Mouse (Mus musculus) gastrocnemius, adult 2 months (tissue): Measurements from ENCODE around the gene 1110004F10Rik. TPM values are rescaled to one million over a fixed set of nuclear protein-coding genes. Genes with fewer than 3 reads are reported as not detected.
A peak's percentile ranks its signal among the peaks of the same experiment; 100 is the strongest.

Source experiments
- DNase-seq: peaks from one replicate; pipeline ENCODE4 v3.0.0; 2022
- H3K27ac ChIP-seq: fragments of 200-600 bp; 2 replicates; pipeline ENCODE4 v1.8.1; 2022; ENCODE audit warnings: mild to moderate bottlenecking
- H3K4me3 ChIP-seq: fragments of 200-600 bp; 2 replicates; pipeline ENCODE4 v1.8.1; 2022; ENCODE audit warnings: mild to moderate bottlenecking, moderate library complexity
- CTCF ChIP-seq: fragments of 200-600 bp; IDR thresholded peaks from 2 replicates; pipeline ENCODE4 v1.8.1; 2022; ENCODE audit warnings: antibody characterized with exemption, mild to moderate bottlenecking, moderate library complexity
- intact Hi-C: fragments of 180-260 bp; cut with DNase I; formaldehyde crosslinking; loops from one replicate; pipeline ENCODE4 v1.15.1; 2025
- long read RNA-seq, 2 experiments: library from polyadenylated mRNA; stranded (forward); transcript quantifications; one replicate each; pipeline ENCODE4 v2.0.0; 2021
- total RNA-seq, 2 experiments: library from RNA; stranded (reverse); gene quantifications; 2 replicates each; pipeline ENCODE4 v1.2.3; 2021

The 1110004F10Rik gene
- 10 to 100 TPM; 43.5 to 48.3 TPM for total RNA-seq
- long read RNA-seq, experiment 1, transcript 1110004F10Rik-201 (5 exons, 1,479 nt) = major isoform, 88 of 99 reads
- long read RNA-seq, experiment 1, partial matches to known transcripts = 4 of 99 reads
- long read RNA-seq, experiment 1, other reads (novel, unspliced or antisense) = 4 of 99 reads
- long read RNA-seq, experiment 2, transcript 1110004F10Rik-201 (5 exons, 1,479 nt) = major isoform, 100 of 107 reads
- long read RNA-seq, experiment 2, partial matches to known transcripts = 4 of 107 reads
- long read RNA-seq, experiment 2, other reads (novel, unspliced or antisense) = 1 of 107 reads

DNA sequence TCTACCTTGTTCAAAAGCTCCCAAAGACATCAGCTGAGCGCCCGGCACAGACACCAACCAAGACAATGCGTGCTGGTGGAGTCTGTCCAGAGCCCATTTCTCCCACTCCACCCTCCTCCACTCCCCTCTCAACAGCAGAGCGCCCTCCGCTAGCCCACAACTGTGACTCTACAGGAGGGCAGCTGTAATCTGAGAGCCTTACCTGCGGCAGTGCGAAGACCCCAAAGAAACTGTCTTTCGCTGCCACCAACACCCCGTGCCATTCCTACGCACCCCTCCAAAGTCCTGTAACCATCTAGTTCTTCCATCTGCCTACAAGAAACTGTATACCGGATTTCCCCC lies at the start of gene 1110004F10Rik:
Gene 1110004F10Rik, plus strand, starts transcription at position 202 of the 342 bp plus-strand sequence.
- peak; percentile 28 for DNase-seq
- Histone ChIP-seq H3K4me3 (peak within 1 kb of the TSS; percentile 82), H3K27ac (peak within 1 kb of the TSS; percentile 89)
- intact Hi-C loops = loop anchor here (2.0 to 10.0 kb wide), 3 partner anchors 494 to 1164 kb away; no protein-coding TSS in a partner anchor
- TF ChIP-seq CTCF = no peak

DNA sequence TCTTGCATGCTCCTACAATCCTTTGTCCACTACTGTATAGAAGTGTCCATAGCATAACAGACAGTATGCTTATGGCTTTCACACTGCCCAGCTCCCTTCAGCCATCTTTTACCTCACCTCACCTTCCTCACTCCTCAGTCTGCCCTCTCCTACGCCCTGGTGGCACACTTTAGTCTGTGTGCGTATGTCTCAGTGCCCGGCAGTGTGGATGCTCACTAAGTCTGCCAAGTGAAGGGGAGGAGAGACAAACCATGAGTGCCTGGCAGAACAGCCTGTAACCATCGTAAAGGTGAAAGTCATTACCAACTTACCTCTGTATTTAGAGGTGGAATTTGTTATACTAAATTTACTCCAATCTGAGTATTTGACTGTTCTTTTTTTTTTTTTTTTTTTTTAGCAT lies 36.5 kb upstream of the 1110004F10Rik start:
- H3K27ac ChIP-seq = no peak overlapping the region
- intact Hi-C loops = no loop called here
- no peak overlapping the region for H3K4me3 ChIP-seq
- DNase-seq = peak; percentile 61
- no peak for TF ChIP-seq CTCF

DNA sequence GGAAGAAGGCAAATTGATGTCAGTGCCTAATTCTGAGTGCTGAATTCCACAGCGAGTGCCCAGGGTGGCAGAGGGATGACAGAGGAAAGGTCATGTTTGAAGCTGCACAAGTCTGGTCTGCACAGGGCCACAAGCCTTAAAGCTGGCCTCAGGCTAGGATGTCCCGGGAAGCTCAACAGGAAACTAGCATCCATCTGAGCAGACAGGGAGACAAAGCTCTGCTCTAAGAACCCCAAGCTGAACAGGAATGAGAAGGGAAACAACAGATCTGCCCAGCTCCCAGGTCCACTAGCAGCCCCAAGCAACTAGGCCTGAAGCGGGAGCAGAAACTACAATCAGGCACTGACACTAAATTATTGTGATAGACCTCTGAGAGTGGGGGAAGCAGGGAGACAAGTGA lies 9.2 kb upstream of the 1110004F10Rik start:
- intact Hi-C loops = loop anchor here (2.0 to 10.0 kb wide), 6 partner anchors 223 to 1155 kb away; no protein-coding TSS in a partner anchor
- no peak for TF ChIP-seq CTCF
- Histone ChIP-seq H3K27ac (peak overlapping the region; percentile 98), H3K4me3 (peak overlapping the region; percentile 80)
- DNase-seq = peak; percentile 40

DNA sequence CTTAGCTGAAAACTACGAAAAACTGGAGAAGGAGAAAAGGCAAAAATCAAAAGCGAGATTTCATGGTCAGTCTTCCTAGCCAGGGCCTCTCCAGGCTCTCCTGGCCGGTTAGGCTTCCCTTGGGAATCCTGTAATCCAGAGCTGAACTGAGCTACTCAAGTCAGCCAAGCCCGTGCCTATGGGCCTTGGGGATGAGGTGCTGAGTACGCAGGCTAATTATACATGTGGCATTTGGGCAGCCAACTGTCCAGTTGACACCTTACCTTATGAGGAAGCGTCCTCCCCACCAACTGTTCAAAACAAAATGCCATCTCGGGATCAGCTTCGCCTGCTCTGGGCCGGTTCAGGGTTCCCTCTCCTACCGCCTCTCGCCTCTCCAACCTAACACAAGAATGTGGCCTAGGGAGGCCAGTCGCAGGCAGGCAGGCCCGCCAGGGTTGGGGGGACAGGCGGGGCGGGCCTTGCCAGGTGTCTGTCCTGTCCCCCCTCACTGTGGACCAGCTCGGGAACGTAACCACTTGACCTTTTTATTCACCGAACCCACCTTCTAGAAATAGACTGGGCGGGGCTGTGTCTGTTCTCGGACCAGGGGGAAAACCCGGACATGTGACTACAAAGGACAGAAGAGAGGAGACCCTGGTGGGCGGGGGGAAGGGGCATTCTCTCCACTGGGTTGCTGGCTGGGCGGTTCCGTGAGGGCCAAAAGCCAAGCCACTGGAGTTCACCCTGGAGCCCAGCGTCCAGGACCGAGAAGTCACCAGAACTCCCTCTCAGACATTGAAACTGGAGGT lies 8.4 kb upstream of the 1110004F10Rik start:
- Histone ChIP-seq H3K4me3 (peak overlapping the region; percentile 80), H3K27ac (peak overlapping the region; percentile 98)
- peak; percentile 88 for DNase-seq
- intact Hi-C loops = loop anchor here (2.0 to 10.0 kb wide), 6 partner anchors 223 to 1156 kb away; no protein-coding TSS in a partner anchor
- TF ChIP-seq CTCF = no peak

DNA sequence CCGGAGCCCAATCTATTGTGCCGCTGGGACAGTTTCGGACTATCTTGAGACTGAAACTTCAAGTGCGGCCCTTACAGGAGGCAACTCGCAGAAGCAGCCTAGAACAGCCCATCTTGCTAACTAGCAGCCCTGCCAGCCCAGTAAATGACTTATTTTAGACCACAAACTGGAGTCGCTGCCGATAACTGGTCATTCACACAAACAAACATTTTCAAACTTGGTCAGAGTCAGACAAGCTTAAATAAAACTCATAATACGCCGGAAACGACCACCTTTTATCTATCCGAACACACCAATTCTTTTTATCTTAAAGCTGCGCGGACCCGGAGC lies 7.8 kb upstream of the 1110004F10Rik start:
- intact Hi-C loops = loop anchor here (2.0 to 10.0 kb wide), 6 partner anchors 224 to 1157 kb away; no protein-coding TSS in a partner anchor
- no peak for TF ChIP-seq CTCF
- Histone ChIP-seq H3K4me3 (peak overlapping the region; percentile 80), H3K27ac (peak overlapping the region; percentile 98)
- DNase-seq = no peak

DNA sequence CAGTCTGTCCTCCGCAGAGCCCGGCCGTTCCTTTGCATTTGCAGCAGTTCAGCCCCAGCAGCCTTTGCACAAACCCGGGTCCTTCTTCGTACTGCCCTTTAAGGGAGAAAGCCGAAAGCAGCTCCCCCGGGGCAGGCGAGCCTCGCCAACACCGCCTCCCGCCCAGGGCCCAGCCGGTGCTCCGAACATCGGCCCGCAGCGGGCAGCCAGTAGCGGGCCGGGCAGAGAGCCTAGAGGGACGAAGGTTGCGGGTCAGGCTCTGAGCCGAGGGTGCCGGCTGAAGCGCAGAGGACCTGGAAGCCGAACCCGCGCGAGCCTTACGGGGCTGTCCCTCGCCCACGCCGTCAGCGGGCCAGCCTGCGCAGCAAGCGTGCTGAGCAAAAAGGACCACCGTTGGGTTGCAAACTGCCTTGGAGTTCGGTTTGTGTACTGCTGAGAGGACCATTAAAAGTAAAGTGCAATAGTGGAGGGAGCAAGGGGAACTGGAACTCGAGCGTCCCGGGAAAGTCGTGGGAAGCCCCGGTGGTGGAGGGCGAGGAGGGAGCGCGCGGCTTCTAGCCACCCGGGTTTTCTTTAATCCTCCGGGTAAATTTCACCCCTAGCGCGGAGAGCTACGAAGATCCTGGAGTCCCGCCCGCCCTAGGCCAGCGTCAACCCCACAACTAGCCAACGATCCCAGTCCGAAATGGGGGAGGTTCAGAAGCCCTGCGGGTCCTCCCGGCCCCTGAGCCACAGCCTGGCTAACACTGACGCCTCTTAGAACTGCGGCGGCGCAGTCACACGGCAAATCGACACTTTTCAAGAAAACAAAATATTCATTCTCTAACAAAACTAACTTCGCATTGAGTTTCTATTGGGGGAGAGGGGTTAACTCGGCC lies 7.2 kb upstream of the 1110004F10Rik start:
- Histone ChIP-seq H3K27ac (peak overlapping the region; percentile 98), H3K4me3 (peak overlapping the region; percentile 80)
- no peak for TF ChIP-seq CTCF
- DNase-seq = peak; percentile 90
- intact Hi-C loops = loop anchor here (2.0 to 10.0 kb wide), 6 partner anchors 225 to 1157 kb away; no protein-coding TSS in a partner anchor

DNA sequence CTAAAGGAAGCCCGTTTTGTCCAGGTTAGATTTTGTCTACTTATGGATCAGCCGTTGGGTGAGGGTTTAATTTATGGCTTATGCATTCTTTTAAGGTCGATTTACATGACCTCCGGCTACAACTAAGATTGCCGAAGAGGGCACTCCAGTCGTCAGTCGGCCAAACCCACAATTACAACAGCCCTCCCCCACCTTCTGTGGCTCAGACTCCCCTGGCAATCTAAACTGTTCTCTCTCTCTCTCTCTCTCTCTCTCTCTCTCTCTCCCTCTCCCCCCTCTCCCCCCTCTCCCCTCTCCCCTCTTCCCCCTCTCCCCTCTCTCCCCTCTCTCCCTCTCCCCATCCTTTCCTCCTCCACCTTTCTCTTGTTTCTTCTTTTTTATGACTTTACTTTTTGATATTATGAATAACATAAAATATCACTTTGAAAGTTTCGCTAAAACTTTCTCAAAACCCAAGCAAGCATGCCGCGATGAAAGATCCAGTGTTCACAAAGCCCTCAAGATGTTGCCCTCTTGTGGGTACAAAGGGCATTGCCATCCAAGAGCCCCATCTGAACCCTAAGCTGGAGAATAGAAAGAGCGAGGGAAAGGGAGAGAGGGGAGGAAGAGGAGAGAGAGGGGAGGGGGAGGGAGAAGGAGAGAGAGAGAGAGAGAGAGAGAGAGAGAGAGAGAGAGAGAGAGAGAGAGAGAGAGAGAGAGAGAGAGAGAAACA lies 6.4 kb upstream of the 1110004F10Rik start:
- peak; percentile 76 for DNase-seq
- intact Hi-C loops = loop anchor here (5.0 to 10.0 kb wide), 5 partner anchors 225 to 1158 kb away; no protein-coding TSS in a partner anchor
- TF ChIP-seq CTCF = peak; percentile 76
- peak overlapping the region; percentile 98 for H3K27ac ChIP-seq
- peak overlapping the region; percentile 80 for H3K4me3 ChIP-seq

DNA sequence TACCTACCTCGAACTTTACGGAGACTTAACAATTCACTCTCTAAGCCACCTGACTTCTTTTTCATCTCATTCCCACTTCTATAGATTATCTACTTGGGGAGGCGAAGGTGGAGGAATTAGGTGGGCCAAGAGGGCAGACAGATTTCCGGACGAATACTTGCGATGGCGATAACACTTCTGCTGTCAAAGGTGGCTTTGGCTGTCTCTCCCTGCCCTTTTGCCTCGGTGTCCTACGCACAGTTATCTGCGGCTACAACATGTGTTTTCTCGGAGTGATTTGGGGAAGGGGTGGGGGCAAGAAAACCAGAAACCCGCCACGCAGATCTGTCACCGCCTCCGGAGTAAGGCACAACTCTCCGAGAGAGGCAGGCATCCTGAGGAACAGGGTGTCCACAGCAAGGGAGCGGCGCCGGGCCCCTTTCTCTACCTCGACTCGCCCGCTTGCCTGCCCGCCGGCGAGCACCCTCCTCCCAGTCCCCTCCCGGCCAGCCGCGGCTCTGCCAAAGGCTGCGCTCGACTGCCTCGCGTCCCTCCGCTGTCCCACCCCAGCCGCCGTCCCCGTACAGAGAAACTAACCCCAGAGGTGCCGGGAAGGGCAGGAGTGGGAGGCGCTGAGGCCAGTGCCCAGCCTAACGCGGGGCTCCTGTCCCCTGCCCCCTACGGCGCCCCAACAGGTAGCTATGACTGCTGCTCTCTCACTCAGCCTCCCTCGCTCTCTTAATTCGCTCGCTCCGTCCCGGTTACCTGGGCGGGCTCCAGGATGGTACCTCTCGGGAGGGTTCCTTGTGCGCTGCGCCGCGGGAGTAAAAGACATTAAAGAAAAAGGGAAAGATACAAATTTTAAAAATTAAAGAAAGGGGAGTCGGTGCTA lies 5.6 kb upstream of the 1110004F10Rik start:
- intact Hi-C loops = loop anchor here (5.0 to 10.0 kb wide), 5 partner anchors 226 to 1159 kb away; no protein-coding TSS in a partner anchor
- Histone ChIP-seq H3K4me3 (peak overlapping the region; percentile 80), H3K27ac (peak overlapping the region; percentile 98)
- TF ChIP-seq CTCF = no peak
- DNase-seq = peak; percentile 92

DNA sequence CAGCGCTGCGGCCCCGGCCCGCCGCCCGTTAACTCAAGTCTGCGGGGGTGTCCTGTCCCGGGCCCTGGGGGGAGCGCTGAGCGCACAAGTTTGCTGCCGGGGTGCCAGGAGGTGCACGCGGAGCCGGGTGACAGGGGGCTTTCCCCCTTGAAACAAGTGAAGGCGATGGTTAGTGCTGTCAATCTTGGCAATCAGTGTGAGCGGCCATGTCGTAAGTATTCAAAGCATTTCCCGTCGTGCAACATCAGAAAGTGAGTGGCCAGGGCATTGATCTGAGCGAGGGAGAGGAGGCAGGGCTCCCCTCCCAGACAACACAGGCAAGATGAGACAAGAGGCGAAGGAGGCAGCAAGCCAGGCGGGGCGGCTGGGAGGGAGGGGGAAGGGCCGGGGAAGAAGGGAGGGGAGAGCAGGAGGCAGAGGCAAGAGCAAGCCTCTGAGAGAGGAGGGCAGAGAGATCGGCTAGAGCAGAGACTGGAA lies 4.9 kb upstream of the 1110004F10Rik start:
- peak; percentile 86 for DNase-seq
- Histone ChIP-seq H3K27ac (peak overlapping the region; percentile 98), H3K4me3 (peak overlapping the region; percentile 80)
- intact Hi-C loops = loop anchor here (5.0 to 10.0 kb wide), 5 partner anchors 227 to 1160 kb away; no protein-coding TSS in a partner anchor
- TF ChIP-seq CTCF = no peak

DNA sequence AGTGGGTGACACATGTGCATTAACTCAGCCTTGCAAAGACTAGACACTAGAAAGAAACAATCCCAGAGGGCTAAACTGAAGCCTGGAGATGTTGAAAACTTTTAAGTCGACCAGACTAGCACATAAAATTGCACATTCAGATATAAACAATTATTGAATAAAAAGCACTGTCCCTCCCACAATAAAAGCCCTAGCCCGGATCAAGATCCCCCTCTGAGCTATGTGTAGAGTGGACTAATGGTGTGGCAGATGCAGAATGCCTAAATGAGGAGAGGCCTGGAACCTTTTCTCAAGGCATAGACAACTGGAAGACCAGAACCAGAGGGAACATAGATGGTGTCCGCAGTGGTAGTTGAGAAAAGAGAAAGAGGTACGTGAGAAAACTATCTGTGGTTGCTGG lies 3.7 kb upstream of the 1110004F10Rik start:
- no peak for DNase-seq
- Histone ChIP-seq H3K4me3 (peak overlapping the region; percentile 80), H3K27ac (peak overlapping the region; percentile 98)
- TF ChIP-seq CTCF = no peak
- intact Hi-C loops = loop anchor here (10.0 kb wide), 2 partner anchors 491 to 1161 kb away; no protein-coding TSS in a partner anchor
